Mouse (Mus musculus): ENCODE measurements around the gene Lamtor4.

- TF ChIP-seq MAX (IDR thresholded peaks at IDR 0.05; ENCODE audit: low read depth) (no peak), MYOG (IDR thresholded peaks at IDR 0.05; ENCODE audit: control insufficient read depth in 1 of 3, insufficient read depth in 1 of 3, insufficient read length in 2 of 3, low read depth in 2 of 3) (no peak), E2F4 (IDR thresholded peaks at IDR 0.05; ENCODE audit: insufficient read depth) (no peak), CEBPB (IDR thresholded peaks at IDR 0.05; ENCODE audit: insufficient read depth, poor library complexity, severe bottlenecking) (no peak), TCF12 (IDR thresholded peaks at IDR 0.05; ENCODE audit: insufficient read depth, poor library complexity, severe bottlenecking) (no peak), POLR2A (IDR thresholded peaks at IDR 0.05; ENCODE audit: insufficient read length, low read depth) (no peak), USF1 (IDR thresholded peaks at IDR 0.05; ENCODE audit: low read depth) (no peak), REST (IDR thresholded peaks at IDR 0.05; ENCODE audit: insufficient read depth, insufficient read length) (no peak)
Measured at GRCm38 (mm10) chr5:138268980-138269379, 13.7 kb downstream of the Lamtor4 start.

All from myocyte (in vitro differentiated cells).